Mouse (Mus musculus) left cerebral cortex, adult 9 months (tissue): ENCODE data around the gene Samd10.

ENCODE experiments used
- DNase-seq, 2 experiments: peaks; one replicate each; pipeline ENCODE4 v3.0.0; 2022; ENCODE audit warnings: low spot score in 2 of 2

The Samd10 gene

DNA sequence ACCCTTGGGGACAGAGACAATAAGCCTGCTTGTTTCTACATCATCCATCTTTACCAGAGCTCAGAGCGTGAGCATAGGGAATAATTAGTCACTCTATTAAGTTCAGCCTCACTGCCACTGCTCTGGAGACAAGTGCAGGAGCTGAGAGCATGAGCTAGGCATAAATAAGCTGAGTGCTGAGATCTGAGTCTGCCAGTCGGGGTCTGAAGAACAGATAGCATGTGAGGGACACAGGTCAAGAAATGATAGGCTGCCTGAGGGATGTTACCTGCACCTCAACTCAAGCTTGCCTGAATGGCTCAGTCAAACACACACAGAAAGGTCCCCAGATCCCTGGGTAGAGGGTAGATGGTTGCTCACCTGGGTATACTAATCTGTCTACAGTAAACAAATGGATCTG is 21.9 kb downstream of the Samd10 start:
- DNase-seq: no peak

DNA sequence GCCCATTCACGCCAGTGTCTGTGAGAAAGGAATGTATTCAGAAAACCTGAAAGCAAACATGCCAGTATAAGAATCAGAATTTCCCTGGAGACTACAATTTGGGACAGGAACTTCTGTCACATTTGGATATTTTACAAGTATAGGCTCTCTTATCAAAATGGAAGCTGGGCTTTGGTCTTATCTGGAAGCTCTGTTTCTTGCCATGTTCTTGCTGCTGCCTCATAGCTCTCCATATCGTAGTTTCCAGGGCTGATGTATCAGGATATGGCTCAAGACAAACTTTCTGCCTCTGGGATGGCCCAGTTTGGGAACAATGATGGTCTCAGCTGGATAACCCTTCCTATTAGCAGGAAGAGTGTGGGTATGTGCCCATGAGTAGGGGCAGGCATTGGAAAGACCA is 22.4 kb downstream of the Samd10 start:
- DNase-seq: no peak

DNA sequence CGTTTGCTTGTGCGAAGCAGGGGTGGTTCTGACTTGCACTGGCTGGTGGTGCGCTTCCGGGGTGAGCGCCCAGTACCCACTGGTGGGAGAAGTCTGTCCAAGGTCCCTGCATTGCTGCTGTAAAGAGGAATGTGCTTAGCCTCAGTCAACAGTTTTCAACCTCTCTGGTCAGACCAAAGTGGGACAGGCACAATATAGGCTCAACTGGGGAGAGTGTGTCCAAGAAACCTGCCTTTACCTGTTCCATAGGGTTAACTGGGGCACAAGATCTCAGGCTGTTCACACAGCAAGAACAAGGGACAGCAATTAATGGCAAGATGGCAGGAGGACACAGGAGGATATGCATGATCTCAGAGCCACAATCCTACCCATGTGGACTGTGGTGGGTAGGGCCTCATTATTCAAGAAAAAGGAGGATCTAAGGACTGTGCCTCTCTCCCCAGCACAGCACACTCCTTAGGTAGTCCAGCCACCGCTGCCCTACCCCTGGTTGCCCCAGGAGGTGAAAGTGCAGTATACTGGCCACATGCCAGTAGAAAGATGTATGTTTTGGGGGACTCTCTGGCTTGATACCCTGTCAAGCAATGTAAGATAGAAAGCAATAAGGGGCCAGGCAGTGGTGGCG is 24.0 kb downstream of the Samd10 start:
- DNase-seq: no peak

DNA sequence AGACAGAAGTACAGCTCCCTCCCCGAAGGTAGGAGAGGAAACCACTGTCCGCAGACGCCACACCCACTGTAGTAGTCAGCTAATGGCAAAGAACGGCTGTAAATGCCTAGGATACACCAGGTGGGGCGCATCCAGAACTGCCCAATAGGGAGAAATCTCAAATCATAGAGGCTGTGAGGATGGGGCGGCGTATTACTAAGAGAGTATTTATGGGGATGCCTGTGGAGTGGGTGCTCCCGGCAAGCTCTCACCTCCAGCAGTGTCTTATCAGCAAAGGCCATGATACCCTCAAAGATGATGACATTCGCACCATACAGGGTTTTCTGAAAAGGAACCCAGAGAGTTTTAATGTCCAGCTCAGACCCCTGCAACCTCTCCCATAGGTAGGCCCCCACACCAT is 25.1 kb downstream of the Samd10 start:
- no peak for DNase-seq

DNA sequence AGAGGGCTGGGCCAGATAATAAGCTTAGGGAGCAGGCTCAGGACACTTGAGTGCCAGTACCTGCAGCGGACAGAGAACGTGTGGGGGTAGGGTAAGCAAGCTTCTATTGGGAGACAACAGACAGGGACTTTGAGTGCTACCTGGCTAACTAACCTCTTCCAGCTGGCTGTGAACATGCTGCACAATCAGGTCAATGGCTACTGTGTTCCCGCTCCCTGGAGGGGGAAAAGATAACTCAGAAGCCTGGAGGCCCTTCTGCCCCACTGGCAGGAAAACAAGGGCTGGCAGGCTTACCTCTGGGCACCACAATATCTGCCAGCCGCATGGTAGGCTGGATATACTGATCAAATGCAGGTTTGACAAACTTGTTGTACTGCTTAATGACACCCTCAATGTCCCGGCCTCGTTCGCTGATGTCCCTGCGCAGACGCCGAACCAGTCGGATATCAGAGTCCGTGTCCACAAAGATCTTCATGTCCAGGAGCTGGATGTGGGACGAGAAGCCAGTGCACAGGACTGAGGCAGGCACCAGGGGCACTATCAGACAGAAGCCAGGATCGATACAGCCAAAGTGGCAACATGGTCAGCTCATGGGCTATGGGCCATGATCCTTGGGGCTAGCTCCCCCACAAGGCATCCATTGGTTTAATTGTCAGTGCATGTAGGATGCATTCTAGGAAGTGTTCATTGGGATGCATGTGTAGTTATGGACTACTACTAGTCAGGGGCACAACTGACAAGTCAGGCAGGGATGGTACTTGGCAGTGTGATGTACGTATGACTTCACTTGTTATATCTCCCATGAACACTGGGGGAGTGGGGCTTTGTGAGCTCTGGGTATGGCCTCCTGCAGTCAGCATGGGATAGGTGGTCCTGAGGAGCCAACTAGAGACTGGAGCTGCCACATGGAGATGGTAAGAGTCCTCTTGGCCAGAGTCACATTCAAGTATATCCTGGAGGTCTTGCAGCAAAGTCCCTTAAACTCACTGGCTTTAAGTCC is 25.8 kb downstream of the Samd10 start:
- DNase-seq: no peak

DNA sequence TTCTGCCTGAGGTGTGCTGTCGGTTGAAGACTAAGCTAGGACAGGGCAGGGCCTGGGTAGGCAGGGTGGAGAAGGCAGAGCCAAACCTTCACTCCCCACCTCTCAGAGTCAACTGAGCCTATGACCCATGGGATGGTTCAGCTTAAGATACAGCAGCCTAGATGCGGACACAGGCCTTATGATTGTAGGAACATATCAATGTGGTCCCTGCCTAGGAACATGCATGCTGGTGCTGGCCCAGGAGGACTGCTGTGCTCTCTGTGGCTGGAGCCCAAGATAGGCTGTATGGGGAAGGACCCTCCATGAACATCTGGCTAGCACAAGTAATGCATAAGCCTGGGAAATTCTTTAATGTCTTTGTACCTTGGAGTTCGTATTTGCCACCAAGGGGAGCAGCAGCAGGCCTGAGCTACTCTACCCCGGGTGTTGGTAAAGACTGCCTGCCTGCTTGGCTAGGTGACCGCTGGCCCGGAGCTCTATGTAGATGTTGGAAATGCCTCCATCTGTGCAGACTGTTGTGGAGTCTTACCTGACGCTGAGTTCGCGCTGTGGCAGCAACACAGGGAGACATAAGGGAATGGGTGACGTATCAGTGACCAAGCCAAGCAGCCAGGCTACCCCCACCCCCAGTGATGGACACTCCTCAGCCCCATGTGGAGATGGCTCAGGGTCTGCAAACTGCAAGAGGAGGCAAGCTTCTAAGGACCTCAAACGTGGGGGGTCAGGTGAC is 26.9 kb downstream of the Samd10 start:
- no peak for DNase-seq

DNA sequence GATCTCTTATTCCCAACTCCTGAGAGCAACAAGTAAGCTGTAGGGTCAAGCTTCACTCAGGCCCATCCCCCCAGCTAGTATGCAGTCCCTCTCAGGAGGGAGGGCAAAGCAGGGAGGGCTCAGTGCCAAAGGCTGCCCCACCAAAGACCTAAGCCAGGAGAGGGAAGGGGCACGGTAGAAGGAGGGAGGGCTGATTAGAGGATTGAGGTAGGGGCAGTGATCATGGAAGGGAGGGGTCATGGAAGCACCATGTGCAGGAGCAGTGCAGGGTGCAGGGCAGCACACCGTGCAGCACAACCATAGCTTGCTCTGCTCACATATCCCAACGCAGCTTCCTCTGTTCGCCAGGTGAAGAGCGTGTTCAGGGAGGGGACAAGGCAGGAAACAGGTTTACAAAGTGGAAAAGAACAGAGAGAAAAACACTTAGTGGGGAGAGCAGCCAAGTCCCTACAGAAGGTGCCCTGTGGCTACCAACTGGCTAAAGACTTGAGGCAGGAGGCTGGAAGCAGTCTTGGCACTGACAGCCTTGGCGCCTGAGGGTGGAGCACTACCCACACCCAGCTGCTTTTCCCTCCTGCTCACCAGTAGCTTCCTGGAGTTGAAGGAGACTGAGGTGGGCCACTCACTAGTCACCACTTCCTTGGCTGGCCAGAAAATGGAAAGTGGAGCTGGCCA is 28.0 kb downstream of the Samd10 start:
- DNase-seq: no peak

DNA sequence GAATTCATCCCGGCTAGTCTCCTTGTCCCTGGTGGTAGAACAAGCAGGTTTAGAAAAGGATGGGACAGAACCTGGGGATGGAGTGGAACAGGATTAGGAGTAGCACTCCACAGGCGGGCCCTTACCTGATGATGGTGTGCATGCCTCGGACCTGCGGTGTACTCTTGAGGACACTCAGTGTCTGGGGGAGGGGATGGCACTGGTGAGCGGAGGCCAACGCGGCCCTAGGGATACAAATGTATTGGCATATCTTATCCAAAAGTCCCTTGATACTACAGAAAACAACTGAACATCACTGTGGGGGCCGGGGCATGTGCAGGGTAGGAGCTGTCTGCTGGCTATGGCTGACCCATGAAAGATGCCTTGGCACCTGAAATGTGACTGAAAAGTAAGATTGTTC is 28.6 kb downstream of the Samd10 start:
- DNase-seq: no peak

DNA sequence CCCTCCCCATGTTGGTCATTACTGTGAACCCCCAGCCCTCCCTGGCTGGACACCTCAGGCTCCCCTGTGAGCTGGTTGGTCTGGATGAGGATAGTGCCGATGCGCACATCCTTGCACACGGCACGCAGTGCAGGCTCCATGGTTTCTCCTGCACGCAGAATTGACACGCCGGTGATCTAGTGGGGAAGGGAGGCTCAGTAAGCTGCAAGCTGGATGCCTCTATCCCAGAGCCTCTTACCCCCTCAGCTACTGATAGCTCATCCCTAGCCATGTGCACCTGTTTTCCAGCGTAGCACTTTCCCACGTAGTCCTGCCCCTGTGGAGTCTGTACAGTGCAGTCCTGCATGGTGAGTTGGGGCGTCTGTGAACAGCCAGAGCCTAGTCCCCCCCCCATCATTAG is 29.2 kb downstream of the Samd10 start:
- DNase-seq: no peak

DNA sequence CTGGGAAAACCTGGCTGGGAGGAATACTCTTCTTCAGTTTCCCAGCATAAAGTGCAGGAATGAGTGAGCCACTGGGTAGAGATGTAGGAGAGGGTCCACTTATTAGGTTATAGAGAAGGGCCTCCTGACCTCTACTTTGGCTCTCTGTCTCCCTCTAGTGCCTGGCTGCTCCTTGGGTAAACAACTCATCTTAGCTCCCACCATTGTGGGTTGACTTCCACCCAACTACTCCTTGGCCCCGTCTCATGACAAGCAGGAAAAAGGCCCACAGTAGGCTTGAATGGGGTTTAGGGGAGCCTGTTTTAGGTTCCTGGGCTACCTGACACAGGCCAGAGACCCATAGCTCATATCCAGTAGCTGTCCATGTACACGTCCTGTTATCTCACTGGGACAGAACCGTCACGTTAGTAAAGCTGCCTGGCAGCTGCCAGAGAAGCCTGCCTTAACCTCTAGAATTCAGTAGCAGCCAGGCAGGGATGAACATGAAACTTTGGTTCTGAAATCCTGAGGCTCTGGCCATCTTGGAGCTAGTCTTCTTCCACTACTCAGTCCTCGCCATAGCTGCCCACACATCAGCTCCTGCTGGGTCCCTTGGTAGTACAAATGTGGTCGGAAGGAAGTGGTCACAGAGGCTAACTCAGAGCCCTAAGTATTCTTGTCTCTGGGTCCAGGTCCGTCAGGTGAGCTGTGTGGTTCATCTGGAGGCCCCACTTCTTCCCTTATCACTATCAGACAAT is 30.6 kb downstream of the Samd10 start:
- DNase-seq: no peak

DNA sequence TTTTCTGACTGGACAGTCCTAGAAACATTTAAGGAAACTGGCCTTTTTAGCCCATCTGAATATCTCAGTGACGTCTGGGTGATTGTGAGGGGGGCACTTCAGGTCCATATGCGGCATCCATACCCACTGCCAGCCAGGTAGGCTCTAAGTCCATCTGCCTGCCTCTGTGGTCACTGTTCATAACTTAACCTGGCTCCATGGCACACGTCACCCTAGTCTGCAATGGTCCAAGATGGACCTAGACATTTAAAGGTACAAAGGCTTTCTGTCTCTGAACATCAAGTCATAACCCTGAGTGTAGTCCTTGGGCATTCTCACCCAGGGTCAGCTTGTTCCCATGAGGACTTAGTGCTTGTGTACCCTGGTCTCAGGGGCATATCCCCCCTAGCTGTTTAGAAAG is 31.7 kb downstream of the Samd10 start:
- DNase-seq: no peak

DNA sequence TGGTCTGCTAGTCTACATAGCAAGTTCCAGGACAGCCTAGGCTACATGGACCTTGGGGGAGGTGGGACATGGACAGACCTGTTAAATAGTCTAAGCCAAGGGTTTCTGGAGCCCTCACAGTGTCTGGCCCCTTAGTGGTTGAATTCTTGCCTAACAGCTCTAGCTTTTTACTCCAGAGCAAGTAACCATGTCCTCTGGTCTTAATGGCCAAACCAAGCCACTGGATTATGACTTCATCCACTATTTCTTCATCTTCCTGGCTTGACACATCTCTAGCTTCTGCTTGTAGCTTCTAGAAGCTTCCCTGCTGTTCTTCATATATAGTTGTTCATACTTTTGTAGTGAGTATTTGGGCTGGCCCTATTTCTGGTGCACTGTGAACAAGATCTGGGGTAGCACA is 45.2 kb downstream of the Samd10 start:
- no peak for DNase-seq

DNA sequence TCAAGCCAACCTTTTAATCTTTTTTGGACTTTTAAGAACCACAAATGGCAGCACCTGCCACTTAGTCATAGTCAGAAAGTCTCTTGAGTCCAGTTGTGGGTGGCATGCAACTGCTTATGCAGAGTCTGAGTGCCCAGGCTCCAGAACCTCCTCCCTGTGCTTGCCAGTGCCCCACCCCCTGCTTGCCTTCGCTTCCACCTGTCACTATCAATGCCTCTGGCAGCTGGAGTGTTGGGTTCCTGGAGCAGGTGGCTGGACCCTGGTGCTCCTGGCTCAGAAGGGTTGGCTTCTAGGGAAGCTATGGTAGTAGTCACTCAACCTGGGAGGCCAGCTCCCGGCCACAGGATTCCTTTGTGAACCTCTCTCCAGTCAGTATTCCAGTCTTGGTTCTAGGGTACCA is 48.8 kb downstream of the Samd10 start:
- no peak for DNase-seq

DNA sequence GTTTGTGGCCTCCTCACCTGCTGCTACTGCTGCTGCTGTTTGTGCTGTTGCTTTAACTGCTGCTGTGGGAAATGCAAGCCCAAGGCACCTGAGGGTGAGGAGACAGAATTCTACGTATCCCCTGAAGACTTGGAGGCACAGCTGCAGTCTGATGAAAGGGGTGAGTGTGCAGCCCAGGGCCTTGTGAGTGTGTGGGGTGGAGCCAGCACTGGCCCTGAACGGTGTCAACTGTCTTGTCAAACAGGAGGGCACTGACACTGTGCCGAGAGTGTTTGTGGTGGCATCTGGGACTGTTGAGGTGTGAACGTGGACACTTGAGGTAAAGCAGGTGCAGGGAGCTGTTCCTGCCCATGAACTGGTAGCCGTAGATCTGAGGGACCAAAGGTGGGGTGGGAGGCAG is 50.3 kb downstream of the Samd10 start:
- DNase-seq: no peak

DNA sequence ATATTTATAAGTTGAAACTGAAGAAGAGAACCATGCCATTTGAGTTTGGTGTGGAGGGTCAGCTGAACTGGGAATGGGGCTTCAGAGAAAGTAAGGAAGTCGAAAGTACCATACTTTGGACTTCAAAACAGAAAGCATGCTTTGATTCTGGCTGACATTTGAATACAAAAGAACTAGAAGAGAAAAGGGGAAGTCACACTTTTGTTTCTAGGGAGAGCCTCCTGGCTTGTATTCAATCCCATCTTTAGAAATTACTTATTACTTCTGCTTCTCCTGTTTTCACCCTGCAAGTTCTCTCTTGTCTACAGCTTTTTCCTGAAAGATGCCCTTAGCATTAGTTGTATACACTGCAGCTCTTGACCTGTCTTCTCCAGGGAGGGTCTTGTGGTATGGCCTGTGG is 50.8 kb downstream of the Samd10 start:
- DNase-seq: no peak

DNA sequence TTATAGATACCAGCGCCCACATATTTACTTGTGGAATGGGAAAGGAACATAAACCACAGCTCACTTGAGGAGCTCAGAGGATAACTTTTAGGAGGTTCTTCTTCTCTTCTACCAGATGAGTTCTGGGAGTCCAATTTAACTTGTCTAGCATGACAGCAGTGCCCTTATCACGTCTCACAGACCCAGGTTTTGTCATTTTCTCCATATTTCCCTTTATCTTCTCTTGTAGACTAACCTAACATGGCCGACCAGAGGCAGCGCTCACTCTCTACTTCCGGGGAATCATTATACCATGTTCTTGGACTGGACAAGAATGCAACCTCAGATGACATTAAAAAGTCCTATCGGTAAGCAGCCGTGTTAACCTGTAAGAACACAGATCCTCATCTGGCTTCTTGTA is 52.9 kb downstream of the Samd10 start:
- DNase-seq: no peak
